Mouse (Mus musculus): ENCODE measurements around the gene Fbxl14. TPM values are rescaled to one million over a fixed set of nuclear protein-coding genes. Genes with fewer than 3 reads are reported as not detected.
A peak's percentile ranks its signal among the peaks of the same experiment; 100 is the strongest.

Fbxl14 gene
- polyA plus RNA-seq, 2 experiments, result 3.9 to 16.3 TPM

GRCm38 (mm10) chr6:119448321-119449059 lies 31.0 kb upstream of the Fbxl14 start:
- Histone ChIP-seq H3K9me3 (ENCODE audit: control insufficient read depth, low read length) (no peaks in the 10 kb centered on the region), H3K4me1 (replicated peaks; ENCODE audit: control insufficient read depth in 2 of 2, insufficient read depth in 2 of 2, low read length in 1 of 2) (no peaks in the 10 kb centered on the region; a peak in 2 of 4 replicates), H3K36me3 (replicated peaks; ENCODE audit: control insufficient read depth, insufficient read depth, low read depth) (no peaks in the 10 kb centered on the region), H3K4me3 (ENCODE audit: insufficient read depth in 1 of 2, low read depth in 2 of 2, low read length in 2 of 2) (peak overlapping the region; percentile 8 to 39; a peak in 3 of 4 replicates), H3K9ac (replicated peaks) (no peak overlapping the region), H3K27ac (no peak overlapping the region), H3K27me3 (ENCODE audit: control insufficient read depth, insufficient read depth, low read length) (peaks cover 42% of the 10 kb centered on the region), H3K4me2 (ENCODE audit: low read depth) (peak overlapping the region; percentile 46)
- TF ChIP-seq EP300 (IDR thresholded peaks at IDR 0.05; ENCODE audit: low read depth), result no peak
- no peak for TF ChIP-seq CTCF (IDR thresholded peaks at IDR 0.05; ENCODE audit: low read depth)
- 15% methylated on average over 18 of the region's 18 CpGs for WGBS (ENCODE audit: insufficient replicate concordance)
- ATAC-seq (ENCODE audit: insufficient read depth) (no peak), DNase-seq (ENCODE audit: low read depth in 3 of 3, low spot score in 3 of 3) (no peak)

- Histone ChIP-seq H3K27me3 (ENCODE audit: control insufficient read depth, insufficient read depth, low read length) (peaks cover 42% of the 10 kb centered on the region), H3K4me2 (ENCODE audit: low read depth) (peak overlapping the region; percentile 46), H3K4me3 (ENCODE audit: insufficient read depth in 1 of 2, low read depth in 2 of 2, low read length in 2 of 2) (peak overlapping the region; percentile 8 to 39; a peak in 3 of 4 replicates), H3K9me3 (ENCODE audit: control insufficient read depth, low read length) (no peaks in the 10 kb centered on the region), H3K9ac (replicated peaks) (no peak overlapping the region), H3K27ac (no peak overlapping the region), H3K36me3 (replicated peaks; ENCODE audit: control insufficient read depth, insufficient read depth, low read depth) (no peaks in the 10 kb centered on the region), H3K4me1 (replicated peaks; ENCODE audit: control insufficient read depth in 2 of 2, insufficient read depth in 2 of 2, low read length in 1 of 2) (no peaks in the 10 kb centered on the region; a peak in 2 of 4 replicates)
- DNase-seq (ENCODE audit: low read depth in 3 of 3, low spot score in 3 of 3) (no peak), ATAC-seq (ENCODE audit: insufficient read depth) (no peak)
- peak; percentile 64 for TF ChIP-seq CTCF (IDR thresholded peaks at IDR 0.05; ENCODE audit: low read depth)
- TF ChIP-seq EP300 (IDR thresholded peaks at IDR 0.05; ENCODE audit: low read depth), result no peak
- 5% methylated on average over 23 of the region's 23 CpGs for WGBS (ENCODE audit: insufficient replicate concordance)
Measured at GRCm38 (mm10) chr6:119449060-119449499, 30.4 kb upstream of the Fbxl14 start.

- Histone ChIP-seq H3K4me3 (ENCODE audit: insufficient read depth in 1 of 2, low read depth in 2 of 2, low read length in 2 of 2) (no peak overlapping the region), H3K9ac (replicated peaks) (no peak overlapping the region), H3K27me3 (ENCODE audit: control insufficient read depth, insufficient read depth, low read length) (peaks cover 42% of the 10 kb centered on the region), H3K36me3 (replicated peaks; ENCODE audit: control insufficient read depth, insufficient read depth, low read depth) (no peaks in the 10 kb centered on the region), H3K4me1 (replicated peaks; ENCODE audit: control insufficient read depth in 2 of 2, insufficient read depth in 2 of 2, low read length in 1 of 2) (no peaks in the 10 kb centered on the region; a peak in 3 of 4 replicates), H3K4me2 (ENCODE audit: low read depth) (no peak overlapping the region), H3K27ac (no peak overlapping the region), H3K9me3 (ENCODE audit: control insufficient read depth, low read length) (no peaks in the 10 kb centered on the region)
- 8% methylated on average over 14 of the region's 14 CpGs for WGBS (ENCODE audit: insufficient replicate concordance)
- no peak for ATAC-seq (ENCODE audit: insufficient read depth)
- no peak for TF ChIP-seq CTCF (IDR thresholded peaks at IDR 0.05; ENCODE audit: low read depth)
- DNase-seq (ENCODE audit: low read depth in 3 of 3, low spot score in 3 of 3), result no peak
Measured at GRCm38 (mm10) chr6:119450965-119451943, 28.2 kb upstream of the Fbxl14 start.

GRCm38 (mm10) chr6:119451981-119452499 lies 27.4 kb upstream of the Fbxl14 start:
- H3K9ac ChIP-seq (replicated peaks), result no peak overlapping the region
- H3K4me1 ChIP-seq (replicated peaks; ENCODE audit: control insufficient read depth in 2 of 2, insufficient read depth in 2 of 2, low read length in 1 of 2), result no peaks in the 10 kb centered on the region; a peak in 3 of 4 replicates
- peak overlapping the region; percentile 33 for H3K4me2 ChIP-seq (ENCODE audit: low read depth)
- TF ChIP-seq EP300 (IDR thresholded peaks at IDR 0.05; ENCODE audit: low read depth) (no peak), CTCF (IDR thresholded peaks at IDR 0.05; ENCODE audit: low read depth) (no peak)
- DNase-seq (ENCODE audit: low read depth in 3 of 3, low spot score in 3 of 3) (no peak), ATAC-seq (ENCODE audit: insufficient read depth) (no peak)
- peak overlapping the region in 1 of 2 experiments; percentile 26; a peak in 1 of 4 replicates for H3K4me3 ChIP-seq (ENCODE audit: insufficient read depth in 1 of 2, low read depth in 2 of 2, low read length in 2 of 2)
- peaks cover 42% of the 10 kb centered on the region for H3K27me3 ChIP-seq (ENCODE audit: control insufficient read depth, insufficient read depth, low read length)
- WGBS (ENCODE audit: insufficient replicate concordance), result 2% methylated on average over 15 of the region's 15 CpGs
- H3K9me3 ChIP-seq (ENCODE audit: control insufficient read depth, low read length), result no peaks in the 10 kb centered on the region
- H3K36me3 ChIP-seq (replicated peaks; ENCODE audit: control insufficient read depth, insufficient read depth, low read depth), result no peaks in the 10 kb centered on the region
- no peak overlapping the region for H3K27ac ChIP-seq
